Mouse (Mus musculus) large intestine, adult 2 months (tissue): ENCODE measurements at regions not wholly inside any gene's neighbourhood (a gene's known extent, or its start where the extent isn't known, plus 50 kb on each side); places are given as distances from the start of the nearest gene placed in this dataset.

Experiments used
- DNase-seq: peaks from one replicate; pipeline ENCODE4 v3.0.0-alpha.2; 2012; ENCODE audit warnings: low read depth, low spot score
- WGBS: fragments of 180-500 bp; shearing (Covaris S2); methylation state at CpG from one replicate; pipeline ENCODE4 v1.1.7; 2018; 5-methylcytosine and 5-hydroxymethylcytosine counted together

DNA sequence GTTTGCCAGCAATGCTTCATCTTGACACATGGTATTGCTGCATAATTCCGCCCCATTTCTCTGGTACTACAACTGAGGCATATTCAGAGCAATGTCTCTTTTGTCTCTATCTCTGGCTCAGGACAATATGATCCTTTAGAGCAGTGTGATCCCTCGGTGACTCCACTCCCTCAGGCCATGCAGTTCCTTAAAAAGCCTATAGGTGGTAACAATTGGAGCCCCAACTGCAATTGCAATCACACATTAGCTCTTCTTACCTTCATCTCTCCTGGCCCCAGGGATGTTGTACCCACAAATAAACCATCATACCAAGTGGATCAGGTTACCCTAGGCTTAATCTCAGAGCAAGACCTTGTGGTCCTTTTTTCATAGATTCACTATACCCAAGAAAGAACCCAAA, 618.6 kb downstream of the Insc start:
- 84% methylated on average over 2 of the region's 2 CpGs for WGBS
- DNase-seq = no peak

GRCm38 (mm10) chr7:115366910-115367309, 623.4 kb downstream of the Insc start:
- DNase-seq = no peak
- WGBS = 48% methylated on average over 5 of the region's 5 CpGs

DNA sequence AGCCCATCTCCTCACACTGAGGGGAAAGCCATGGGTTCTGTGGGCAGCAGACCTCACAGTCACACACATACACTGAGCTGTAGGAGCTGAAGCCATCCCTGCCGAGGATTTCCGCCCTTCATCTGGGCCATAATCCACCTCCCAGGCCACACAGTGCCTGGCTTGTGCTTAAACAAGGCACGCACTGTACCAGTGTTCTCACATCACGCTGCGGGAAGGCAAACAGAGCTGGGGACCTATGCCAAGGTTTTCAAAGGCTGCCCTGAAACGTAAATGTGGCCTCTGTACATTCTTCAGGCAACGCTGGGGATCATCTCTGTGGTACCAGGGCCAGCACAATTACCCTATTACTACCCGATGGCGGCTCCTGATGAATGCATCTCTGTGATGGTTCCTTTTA, 627.6 kb downstream of the Insc start:
- 26% methylated on average over 9 of the region's 9 CpGs for WGBS
- no peak for DNase-seq

DNA sequence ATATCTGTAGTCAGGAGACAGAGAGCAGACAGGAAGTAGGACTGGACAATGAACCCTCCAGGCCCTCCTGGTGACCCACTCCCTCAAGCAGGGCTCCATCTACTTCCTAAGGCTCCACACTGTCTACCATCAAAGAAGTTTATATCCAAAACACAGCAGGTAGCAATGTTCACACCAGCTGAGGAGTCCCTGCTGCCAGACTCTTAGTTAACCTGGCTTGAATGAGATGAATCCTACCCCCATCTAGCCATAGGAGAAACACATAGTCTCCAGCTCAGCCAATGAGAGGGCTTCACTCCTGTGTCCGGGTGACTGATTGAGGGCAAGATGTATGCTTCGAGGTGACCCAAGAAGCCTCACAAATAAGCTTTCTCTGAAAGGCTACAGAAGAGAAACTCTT, 629.4 kb downstream of the Insc start:
- DNase-seq = no peak
- 52% methylated on average over 2 of the region's 2 CpGs for WGBS

DNA sequence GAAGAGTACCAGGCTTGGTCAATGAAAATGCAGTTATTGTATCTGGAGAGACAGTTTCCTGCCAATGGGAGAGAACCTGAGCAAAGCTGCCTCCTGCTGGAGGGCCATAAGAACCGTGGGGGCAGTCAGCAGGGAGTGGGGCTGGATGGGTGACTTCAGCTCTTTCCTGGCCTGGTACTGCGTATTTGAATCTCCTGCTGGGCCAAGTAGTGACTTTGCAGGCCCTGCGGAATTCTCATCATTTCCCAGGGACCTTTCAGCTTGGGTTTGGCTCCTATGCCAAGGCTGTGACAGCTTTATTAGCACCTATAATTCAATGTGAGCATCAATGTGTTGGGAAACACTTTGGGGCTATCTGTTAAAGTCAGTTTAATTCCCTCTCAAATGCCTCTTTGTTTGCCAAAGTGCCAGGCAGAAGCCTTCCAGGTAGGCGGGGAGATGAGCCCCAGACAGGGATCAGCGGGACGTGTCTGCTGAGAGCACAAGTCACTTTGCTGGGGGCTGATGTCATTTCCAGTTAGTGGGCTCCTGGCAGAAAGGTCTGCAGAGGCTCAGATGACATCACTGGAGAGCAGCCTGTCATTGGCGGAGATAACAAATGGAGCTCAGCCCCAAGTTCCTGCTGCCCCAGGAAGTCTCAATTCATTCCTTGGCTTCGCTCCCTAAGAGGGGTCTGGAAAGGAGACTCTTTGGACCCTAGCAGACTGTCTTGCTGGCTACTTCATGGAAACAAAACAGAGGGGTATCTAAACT, 630.5 kb downstream of the Insc start:
- no peak for DNase-seq
- WGBS = 75% methylated on average over 8 of the region's 8 CpGs

- DNase-seq = no peak
- 78% methylated on average over 4 of the region's 4 CpGs for WGBS
These were observed 632.6 kb downstream of the Insc start for GRCm38 (mm10) chr7:115376067-115376466.

DNA sequence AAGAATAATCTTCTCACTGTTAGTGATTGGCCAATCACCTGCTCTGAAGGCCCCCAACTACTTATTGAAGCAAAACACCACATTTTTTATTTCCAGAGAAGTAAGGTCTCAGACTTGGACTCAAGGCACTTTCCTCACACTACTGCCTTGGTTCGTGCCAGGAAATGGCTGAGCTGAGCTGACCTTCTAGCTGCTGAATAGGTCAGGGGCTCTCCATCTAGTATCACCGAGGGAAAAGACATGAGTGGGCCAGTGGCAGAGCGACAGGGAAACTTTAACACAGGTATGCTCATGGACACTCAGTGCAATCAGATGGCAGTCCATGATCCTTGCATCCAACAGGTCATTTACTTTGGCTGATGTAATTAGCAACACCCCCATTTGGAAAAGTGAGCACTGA, 635.3 kb downstream of the Insc start:
- WGBS = 89% methylated on average over 3 of the region's 3 CpGs
- no peak for DNase-seq

GRCm38 (mm10) chr7:115379600-115379999, 636.1 kb downstream of the Insc start:
- WGBS = 68% methylated on average over 7 of the region's 7 CpGs
- DNase-seq = no peak

- no peak for DNase-seq
- 87% methylated on average over 8 of the region's 8 CpGs for WGBS
These were observed 637.6 kb downstream of the Insc start for GRCm38 (mm10) chr7:115380989-115381610.

GRCm38 (mm10) chr7:115382876-115383275, 639.4 kb downstream of the Insc start:
- WGBS = 86% methylated on average over 2 of the region's 2 CpGs

DNA sequence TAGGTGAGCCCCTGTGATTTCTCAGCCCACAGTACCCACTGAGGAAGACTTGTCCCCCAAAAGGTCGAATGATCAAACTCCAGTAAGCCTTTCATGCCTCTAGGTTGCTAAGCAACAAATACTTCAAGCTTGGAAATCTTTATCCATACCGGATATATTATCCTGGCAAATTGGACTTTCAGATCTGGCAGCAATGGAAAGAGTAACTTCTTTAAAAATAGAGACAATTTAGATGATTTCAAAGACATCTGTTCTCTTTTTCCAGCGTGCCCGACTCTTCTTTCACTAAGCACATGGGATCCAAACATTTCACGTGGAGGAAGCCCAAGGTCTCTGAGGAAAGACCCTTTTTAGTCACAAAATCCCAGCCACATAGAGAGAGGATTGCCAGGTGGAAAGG, 645.4 kb downstream of the Insc start:
- 78% methylated on average over 5 of the region's 5 CpGs for WGBS
- no peak for DNase-seq

More at GRCm38 (mm10) chr7:115382876-115383275, 639.4 kb downstream of the Insc start:
- DNase-seq = no peak

- WGBS = 74% methylated on average over 3 of the region's 3 CpGs
- no peak for DNase-seq
These were observed 646.1 kb downstream of the Sox6 start for GRCm38 (mm10) chr7:115392520-115392919.

GRCm38 (mm10) chr7:115398202-115398601, 640.4 kb downstream of the Sox6 start:
- WGBS = 48% methylated on average over 2 of the region's 2 CpGs
- no peak for DNase-seq

DNA sequence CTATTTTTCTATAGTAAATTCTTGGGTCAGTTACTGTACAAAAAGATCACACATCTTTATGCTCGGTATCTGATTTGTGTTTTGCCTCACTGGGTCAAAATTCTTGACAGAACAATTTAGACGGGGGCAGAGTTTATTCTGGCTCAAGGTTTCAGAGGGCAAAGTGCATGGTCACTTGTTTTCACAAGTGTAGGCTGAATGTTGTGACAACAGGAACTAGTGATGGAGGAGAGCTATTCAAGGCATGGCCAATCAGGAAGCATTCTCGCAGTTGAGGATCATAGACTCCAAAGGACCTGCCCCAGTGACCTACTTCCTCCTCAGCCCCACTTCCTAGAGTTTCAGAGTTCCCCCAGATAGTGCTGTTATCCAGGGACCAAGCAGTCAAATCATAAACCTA, 639.1 kb downstream of the Sox6 start:
- 51% methylated on average over 3 of the region's 3 CpGs for WGBS
- no peak for DNase-seq

DNA sequence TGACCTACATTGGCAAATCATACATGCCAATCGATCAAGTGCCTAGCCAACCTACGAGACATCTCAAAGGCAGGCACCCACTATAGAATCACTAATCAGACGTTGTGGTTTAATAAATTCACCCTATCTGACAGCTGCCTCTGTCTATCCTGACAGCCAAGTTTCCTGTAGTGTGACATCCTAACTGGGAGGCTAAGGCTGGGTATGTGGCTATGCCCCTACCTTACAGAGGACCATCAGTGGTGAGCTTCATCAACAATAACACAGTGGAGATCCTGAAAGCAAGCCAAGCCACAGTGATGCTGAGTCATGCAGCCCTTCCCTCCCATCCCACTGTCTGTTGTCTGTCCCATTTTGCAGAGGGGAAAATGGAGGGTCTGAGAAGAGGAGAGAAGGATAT, 630.7 kb downstream of the Sox6 start:
- WGBS = 88% methylated on average over 3 of the region's 3 CpGs
- DNase-seq = no peak

- no peak for DNase-seq
- WGBS = 69% methylated on average over 2 of the region's 2 CpGs
These were observed 629.7 kb downstream of the Sox6 start for GRCm38 (mm10) chr7:115408915-115409314.

GRCm38 (mm10) chr7:115410501-115411230, 627.9 kb downstream of the Sox6 start:
- DNase-seq = no peak
- WGBS = 75% methylated on average over 17 of the region's 17 CpGs

DNA sequence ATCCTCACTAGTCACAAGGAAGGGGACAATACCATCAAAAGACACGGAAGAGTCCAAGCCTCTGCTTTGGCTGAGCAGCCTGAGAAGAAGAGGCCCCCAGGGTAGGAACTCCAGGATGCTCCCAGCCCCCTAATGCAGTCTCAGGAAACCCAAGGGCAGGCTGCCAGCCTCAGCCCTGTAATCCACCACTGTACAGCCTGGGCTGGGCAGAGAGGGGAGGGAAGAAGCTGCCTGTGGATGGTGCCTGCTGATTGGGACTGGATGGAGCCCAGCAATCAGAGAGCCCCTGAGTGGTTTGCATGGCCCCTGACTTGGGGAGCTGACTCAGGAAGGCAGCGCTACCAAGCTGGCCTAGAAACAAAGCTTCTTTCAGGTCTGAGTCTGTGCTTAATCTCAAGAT, 627.1 kb downstream of the Sox6 start:
- no peak for DNase-seq
- 82% methylated on average over 2 of the region's 2 CpGs for WGBS

- DNase-seq = no peak
- 35% methylated on average over 5 of the region's 5 CpGs for WGBS
These were observed 623.4 kb downstream of the Sox6 start for GRCm38 (mm10) chr7:115415147-115415561.
